Mouse (Mus musculus) heart, embryonic 12.5 days (tissue): ENCODE results near the gene Traip. TPM values are rescaled to one million over a fixed set of nuclear protein-coding genes. Genes with fewer than 3 reads are reported as not detected.

Source experiments
- ATAC-seq: fragments of 200-750 bp; cut with Nextera tagmentation; 2 replicates; pipeline ENCODE4 v1.8.0; 2017; ENCODE audit warnings: moderate TSS enrichment, moderate library complexity; ENCODE audit not compliant: insufficient number of reproducible peaks, low FRiP score
- H3K27ac ChIP-seq: fragments of 300-500 bp; sonication (generic); 2 replicates; pipeline ENCODE4 v1.5.1; 2016; ENCODE audit warnings: mild to moderate bottlenecking, moderate library complexity; ENCODE audit not compliant: poor library complexity, severe bottlenecking
- H3K27me3 ChIP-seq: fragments of 300-500 bp; sonication (generic); replicated peaks from 2 replicates; pipeline ENCODE4 v1.6.1; 2016; ENCODE audit warnings: mild to moderate bottlenecking, moderate library complexity
- H3K36me3 ChIP-seq: fragments of 300-500 bp; sonication (generic); 2 replicates; pipeline ENCODE4 v1.6.1; 2016; ENCODE audit warnings: mild to moderate bottlenecking, moderate library complexity
- H3K4me1 ChIP-seq: fragments of 300-500 bp; sonication (generic); replicated peaks from 2 replicates; pipeline ENCODE4 v1.6.1; 2016; ENCODE audit warnings: mild to moderate bottlenecking
- H3K4me2 ChIP-seq: fragments of 300-500 bp; sonication (generic); 2 replicates; pipeline ENCODE4 v1.6.1; 2016; ENCODE audit warnings: mild to moderate bottlenecking, moderate library complexity
- H3K4me3 ChIP-seq: fragments of 300-500 bp; sonication (generic); 2 replicates; pipeline ENCODE4 v1.5.1; 2016; ENCODE audit warnings: mild to moderate bottlenecking
- H3K9ac ChIP-seq: fragments of 300-500 bp; sonication (generic); 2 replicates; pipeline ENCODE4 v1.6.1; 2016; ENCODE audit warnings: mild to moderate bottlenecking, moderate library complexity
- H3K9me3 ChIP-seq: fragments of 300-500 bp; sonication (generic); replicated peaks from 2 replicates; pipeline ENCODE4 v1.6.1; 2016; ENCODE audit warnings: mild to moderate bottlenecking, moderate library complexity
- WGBS: fragments of 180-500 bp; shearing (Covaris S2); methylation state at CpG from one replicate; pipeline ENCODE4 v1.1.7; 2016; 5-methylcytosine and 5-hydroxymethylcytosine counted together
- polyA plus RNA-seq: library from polyadenylated mRNA; unstranded; fragments of >200 nt; fragmentation: Nextera tagmentation; extraction: Ambion mirVana; gene quantifications from 2 replicates; pipeline ENCODE4 v1.2.1, GENCODE M21; 2016

Traip gene
- polyA plus RNA-seq, 1 experiment from 2014 or later: 12.4 TPM

DNA sequence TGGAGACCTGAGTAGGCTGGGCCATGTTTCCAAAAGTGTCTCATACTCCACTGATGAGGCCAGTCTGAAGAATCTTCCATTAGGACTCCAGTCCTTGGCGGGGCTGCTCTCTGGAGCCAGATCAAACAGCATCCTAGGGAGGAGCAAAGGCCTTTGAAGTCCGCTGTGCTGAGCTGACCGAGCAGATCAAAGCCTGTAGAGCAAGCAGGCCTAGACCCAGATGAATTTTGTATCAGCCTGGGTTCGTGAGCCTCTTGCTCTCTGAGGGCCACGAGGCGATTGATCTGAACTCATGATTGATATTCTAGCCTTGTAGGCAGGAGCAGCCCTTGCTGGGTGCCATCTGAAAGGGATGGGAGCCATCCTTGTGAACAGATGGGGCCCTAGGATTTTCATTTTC, 10.0 kb downstream of the Traip start:
- Histone ChIP-seq H3K27me3 (no peaks in the 10 kb centered on the region), H3K27ac (no peak overlapping the region), H3K4me3 (no peak overlapping the region), H3K9ac (no peak overlapping the region), H3K36me3 (peaks cover 65% of the 10 kb centered on the region), H3K4me2 (no peak overlapping the region), H3K9me3 (no peaks in the 10 kb centered on the region), H3K4me1 (peaks cover 23% of the 10 kb centered on the region)
- ATAC-seq: no peak
- 73% methylated on average over 6 of the region's 6 CpGs for WGBS

DNA sequence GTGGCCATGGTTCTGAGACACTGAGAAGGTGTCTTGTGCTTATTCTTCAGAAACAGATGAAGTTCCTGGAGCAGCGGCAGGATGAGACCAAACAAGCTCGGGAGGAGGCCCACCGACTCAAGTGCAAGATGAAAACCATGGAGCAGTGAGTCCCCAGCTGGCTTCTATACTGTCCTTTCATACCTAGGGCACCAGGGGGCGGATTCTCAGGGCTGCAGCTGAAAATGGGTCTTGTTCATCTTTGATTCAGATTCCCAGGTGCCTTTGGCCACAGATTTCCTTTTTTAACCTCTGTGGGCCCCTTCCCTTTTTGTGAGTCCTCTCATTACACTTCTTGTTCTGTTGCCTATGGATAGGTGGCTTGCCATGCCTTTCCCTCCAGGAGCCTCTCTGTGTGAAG, 11.0 kb downstream of the Traip start:
- no peaks in the 10 kb centered on the region for H3K27me3 ChIP-seq
- H3K27ac ChIP-seq: no peak overlapping the region
- H3K4me1 ChIP-seq: peaks cover 17% of the 10 kb centered on the region
- H3K4me3 ChIP-seq: no peak overlapping the region
- no peak for ATAC-seq
- WGBS: 70% methylated on average over 4 of the region's 4 CpGs
- H3K4me2 ChIP-seq: no peak overlapping the region
- H3K9ac ChIP-seq: no peak overlapping the region
- no peaks in the 10 kb centered on the region for H3K9me3 ChIP-seq
- H3K36me3 ChIP-seq: peaks cover 64% of the 10 kb centered on the region

DNA sequence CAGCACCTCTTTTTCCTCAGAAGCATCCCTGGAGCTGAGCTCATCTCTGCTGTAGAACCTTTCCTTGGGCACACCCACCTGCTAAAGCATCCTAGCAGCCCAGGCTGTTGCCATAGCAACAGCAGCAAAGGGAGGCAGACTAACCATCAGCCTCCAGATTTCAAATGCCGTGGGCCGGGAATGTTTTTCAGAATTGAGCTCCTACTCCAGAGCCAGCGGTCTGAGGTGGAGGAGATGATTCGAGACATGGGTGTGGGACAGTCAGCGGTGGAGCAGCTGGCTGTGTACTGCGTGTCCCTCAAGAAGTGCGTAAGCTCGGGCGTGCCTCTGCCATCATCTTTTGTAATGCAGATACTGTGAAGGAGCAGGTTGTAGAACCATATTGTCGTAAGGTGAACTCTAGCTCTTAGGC, 11.4 kb downstream of the Traip start:
- no peaks in the 10 kb centered on the region for H3K9me3 ChIP-seq
- ATAC-seq: no peak
- H3K4me2 ChIP-seq: no peak overlapping the region
- no peak overlapping the region for H3K4me3 ChIP-seq
- WGBS: 88% methylated on average over 10 of the region's 10 CpGs
- H3K4me1 ChIP-seq: peaks cover 16% of the 10 kb centered on the region
- no peak overlapping the region for H3K9ac ChIP-seq
- no peak overlapping the region for H3K27ac ChIP-seq
- H3K36me3 ChIP-seq: peaks cover 63% of the 10 kb centered on the region
- H3K27me3 ChIP-seq: no peaks in the 10 kb centered on the region

DNA sequence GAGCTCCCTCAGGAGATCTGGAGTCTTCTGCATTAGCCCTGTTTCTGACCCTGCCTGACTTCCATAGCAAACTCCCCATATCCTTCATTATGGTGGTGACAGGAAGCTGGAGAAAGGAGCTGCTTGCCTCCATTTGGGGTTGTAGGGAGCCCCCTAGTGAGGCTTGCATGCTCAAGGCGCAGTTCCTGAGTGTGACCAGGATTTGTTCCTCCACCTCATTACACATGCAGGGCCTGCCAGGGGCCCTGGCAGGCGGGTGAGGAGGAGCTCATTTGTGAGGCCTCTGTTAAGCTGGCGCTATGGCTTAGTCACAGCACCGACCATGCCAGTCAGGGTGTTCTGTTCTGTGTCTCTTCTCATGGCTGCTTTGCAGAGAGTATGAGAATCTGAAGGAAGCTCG, 11.9 kb downstream of the Traip start:
- Histone ChIP-seq H3K27ac (no peak overlapping the region), H3K36me3 (peaks cover 58% of the 10 kb centered on the region)

DNA sequence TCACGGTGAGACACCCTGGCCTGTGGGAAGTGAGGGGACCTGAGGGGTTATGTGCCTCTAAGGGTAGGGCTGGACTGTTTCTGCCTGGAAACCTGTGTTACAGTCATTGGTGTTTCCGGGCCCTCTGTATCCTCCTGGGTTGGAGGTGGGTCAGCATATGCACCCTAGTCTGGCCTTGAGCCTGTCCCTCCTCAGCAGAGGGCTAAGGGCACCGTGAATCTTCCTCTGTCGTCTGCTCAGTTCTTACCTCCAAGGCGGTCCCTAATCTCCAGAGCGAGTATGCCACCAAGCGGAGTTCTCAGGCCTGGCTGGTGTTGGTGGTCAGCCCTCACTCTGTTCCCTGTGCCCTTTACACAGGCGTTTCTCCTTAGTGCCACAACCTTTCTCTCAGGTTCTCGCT, 13.0 kb downstream of the Traip start:
- Histone ChIP-seq H3K36me3 (peaks cover 48% of the 10 kb centered on the region), H3K9me3 (no peaks in the 10 kb centered on the region), H3K27me3 (no peaks in the 10 kb centered on the region), H3K4me3 (no peak overlapping the region), H3K4me1 (peaks cover 16% of the 10 kb centered on the region), H3K27ac (no peak overlapping the region), H3K9ac (no peak overlapping the region), H3K4me2 (no peak overlapping the region)
- no peak for ATAC-seq
- whole genome bisulfite sequencing: 90% methylated on average over 9 of the region's 9 CpGs

More for the DNA sequence above, 11.9 kb downstream of the Traip start:
- ATAC-seq: peak; percentile 19; the same call in 1 of the 2 replicates
- Histone ChIP-seq H3K4me2 (no peak overlapping the region), H3K4me3 (no peak overlapping the region), H3K9ac (0 out of 2 replicates have a peak overlapping the region, but pooled peaks have one; percentile 36), H3K9me3 (no peaks in the 10 kb centered on the region), H3K27me3 (no peaks in the 10 kb centered on the region), H3K4me1 (peaks cover 16% of the 10 kb centered on the region)
- 58% methylated on average over 5 of the region's 5 CpGs for WGBS

DNA sequence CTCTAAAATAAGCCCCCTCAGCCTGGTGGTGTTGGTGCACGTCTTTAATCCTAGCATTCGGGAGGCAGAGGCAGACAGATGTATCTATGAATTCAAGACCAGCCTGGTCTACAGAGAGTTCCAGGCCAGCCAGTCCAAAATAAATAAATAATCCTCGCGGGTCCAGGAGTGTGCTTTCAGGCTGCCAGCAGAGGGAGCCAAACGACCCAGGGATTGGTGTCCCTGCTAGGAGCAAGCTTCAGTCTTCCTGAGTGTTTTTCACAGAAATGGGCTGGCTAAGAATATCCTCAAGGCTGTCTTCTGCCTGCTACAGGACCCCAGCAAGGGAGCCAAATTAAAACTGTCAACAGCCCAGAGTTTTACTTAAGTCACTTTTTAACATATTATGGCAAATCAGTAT, 13.8 kb downstream of the Traip start:
- H3K27me3 ChIP-seq: no peaks in the 10 kb centered on the region
- H3K27ac ChIP-seq: peak overlapping the region; percentile 81
- peak overlapping the region; percentile 33; the same call in 1 of the 2 replicates for H3K4me2 ChIP-seq
- peak overlapping the region; percentile 28; the same call in 1 of the 2 replicates for H3K9ac ChIP-seq
- peaks cover 16% of the 10 kb centered on the region for H3K4me1 ChIP-seq
- peak; percentile 63 for ATAC-seq
- WGBS: 16% methylated on average over 5 of the region's 5 CpGs
- H3K36me3 ChIP-seq: peaks cover 47% of the 10 kb centered on the region
- no peaks in the 10 kb centered on the region for H3K9me3 ChIP-seq
- H3K4me3 ChIP-seq: no peak overlapping the region

DNA sequence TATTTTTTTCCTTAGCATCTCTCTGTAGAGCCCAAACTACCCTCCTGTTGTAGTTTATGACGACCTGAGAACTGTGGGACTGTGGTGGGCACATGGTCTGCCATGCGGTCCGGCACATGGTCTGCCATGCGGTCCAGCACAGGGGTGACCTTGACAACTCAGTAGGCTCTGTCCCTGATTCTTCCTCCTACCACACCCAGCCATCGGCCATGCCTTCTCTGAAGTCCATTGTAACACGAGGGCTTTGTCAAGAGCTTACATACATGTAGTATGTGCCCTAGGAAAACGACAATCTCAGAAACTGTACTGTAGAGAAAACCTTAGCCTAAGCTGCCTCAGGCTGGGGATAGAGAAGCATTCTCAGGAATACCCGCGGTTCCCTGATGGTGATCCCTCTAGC, 14.7 kb downstream of the Traip start:
- no peaks in the 10 kb centered on the region for H3K27me3 ChIP-seq
- H3K9me3 ChIP-seq: no peaks in the 10 kb centered on the region
- H3K27ac ChIP-seq: 0 out of 2 replicates have a peak overlapping the region, but pooled peaks have one; percentile 0
- no peak overlapping the region for H3K9ac ChIP-seq
- H3K4me1 ChIP-seq: peaks cover 16% of the 10 kb centered on the region
- 87% methylated on average over 9 of the region's 9 CpGs for WGBS
- no peak overlapping the region for H3K4me3 ChIP-seq
- ATAC-seq: no peak
- peaks cover 46% of the 10 kb centered on the region for H3K36me3 ChIP-seq
- no peak overlapping the region for H3K4me2 ChIP-seq

DNA sequence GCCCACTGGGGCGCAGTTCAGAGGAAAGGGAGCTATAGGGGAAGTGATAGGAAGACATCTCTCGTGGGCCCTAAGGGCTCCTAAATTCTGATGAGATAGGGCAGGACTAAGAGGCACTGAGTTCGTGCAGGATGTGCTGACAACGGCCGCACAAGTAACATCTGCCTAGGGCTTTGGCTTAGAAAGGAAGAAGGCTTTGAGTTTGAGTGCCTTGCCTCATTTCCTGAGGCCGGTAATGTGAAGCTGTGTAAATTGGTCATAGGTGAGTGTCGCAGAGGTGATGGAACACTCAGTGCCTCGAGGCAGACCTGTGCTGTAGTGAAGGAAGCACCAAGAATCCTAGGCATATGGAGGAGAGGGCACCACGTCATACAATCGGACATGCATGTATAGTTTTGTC, 16.7 kb downstream of the Traip start:
- Histone ChIP-seq H3K36me3 (peaks cover 39% of the 10 kb centered on the region), H3K9ac (no peak overlapping the region), H3K4me1 (peaks cover 23% of the 10 kb centered on the region), H3K27me3 (no peaks in the 10 kb centered on the region), H3K27ac (no peak overlapping the region), H3K4me3 (no peak overlapping the region), H3K4me2 (no peak overlapping the region), H3K9me3 (no peaks in the 10 kb centered on the region)
- 82% methylated on average over 10 of the region's 10 CpGs for WGBS
- no peak for ATAC-seq

DNA sequence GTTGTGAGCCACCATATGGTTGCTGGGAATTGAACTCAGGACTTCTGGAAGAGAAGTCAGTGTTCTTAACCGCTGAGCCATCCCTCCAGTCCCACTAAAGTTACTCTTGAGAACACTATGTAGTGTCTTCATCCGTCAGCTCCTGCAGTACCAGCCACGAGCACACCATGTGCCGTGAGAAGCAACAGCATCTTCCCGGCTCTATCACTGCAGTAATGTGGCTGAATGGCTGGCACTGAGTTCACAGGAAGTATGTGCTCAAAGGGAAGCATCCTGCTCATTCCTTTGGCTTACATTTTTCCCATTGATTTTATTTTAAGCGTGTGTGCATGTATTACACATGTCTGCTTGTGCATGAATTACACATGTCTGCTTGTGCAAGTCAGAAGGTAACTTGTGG, 17.5 kb downstream of the Traip start:
- Histone ChIP-seq H3K27ac (no peak overlapping the region), H3K9ac (no peak overlapping the region), H3K27me3 (no peaks in the 10 kb centered on the region), H3K4me1 (peaks cover 25% of the 10 kb centered on the region), H3K36me3 (peaks cover 31% of the 10 kb centered on the region), H3K9me3 (no peaks in the 10 kb centered on the region), H3K4me2 (no peak overlapping the region), H3K4me3 (no peak overlapping the region)
- no peak for ATAC-seq
- WGBS: 78% methylated on average over 6 of the region's 6 CpGs

DNA sequence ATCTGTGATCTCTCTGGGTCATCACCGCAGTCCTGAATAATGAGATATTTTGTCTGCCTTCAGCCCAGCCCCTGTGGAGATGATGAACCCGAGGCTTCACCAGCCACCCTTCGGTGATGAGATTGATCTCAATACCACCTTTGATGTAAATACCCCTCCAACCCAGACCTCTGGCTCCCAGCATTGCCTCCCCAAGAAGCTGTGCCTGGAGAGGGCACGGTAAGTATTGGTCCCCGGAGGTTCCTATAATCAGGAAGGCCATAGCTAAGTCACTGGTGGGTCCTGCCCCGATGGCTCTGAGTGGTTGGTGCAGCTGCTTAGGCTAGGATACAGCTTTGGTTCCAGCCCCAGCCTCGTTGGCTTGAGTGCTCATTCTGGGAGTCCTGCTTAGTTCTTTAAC, 18.6 kb downstream of the Traip start:
- 87% methylated on average over 7 of the region's 7 CpGs for WGBS
- peaks cover 25% of the 10 kb centered on the region for H3K36me3 ChIP-seq

DNA sequence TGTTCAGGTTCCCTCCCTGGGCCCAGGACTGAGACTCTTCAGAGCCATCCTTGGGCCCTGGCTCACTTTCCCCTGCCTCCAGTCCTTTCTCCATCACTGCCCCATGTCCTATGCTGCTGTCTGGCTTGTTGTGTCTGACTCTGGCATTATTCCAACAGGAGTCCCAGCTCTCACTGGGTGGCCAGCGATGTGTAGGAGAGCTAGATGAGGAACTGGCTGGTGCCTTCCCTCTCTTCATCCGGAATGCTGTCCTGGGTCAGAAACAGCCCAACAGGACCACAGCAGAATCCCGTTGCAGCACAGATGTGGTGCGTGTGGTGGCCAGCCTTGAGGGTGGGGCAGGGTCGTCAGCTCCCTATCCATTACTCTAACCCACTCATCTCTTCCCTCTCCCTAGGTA, 20.4 kb downstream of the Traip start:
- peaks cover 25% of the 10 kb centered on the region for H3K36me3 ChIP-seq
- H3K27me3 ChIP-seq: no peaks in the 10 kb centered on the region
- WGBS: 92% methylated on average over 5 of the region's 5 CpGs
- ATAC-seq: no peak
- no peak overlapping the region for H3K27ac ChIP-seq
- H3K4me3 ChIP-seq: no peak overlapping the region
- H3K9me3 ChIP-seq: no peaks in the 10 kb centered on the region
- H3K9ac ChIP-seq: no peak overlapping the region
- no peak overlapping the region for H3K4me2 ChIP-seq
- H3K4me1 ChIP-seq: peaks cover 33% of the 10 kb centered on the region

More for the DNA sequence above, 18.6 kb downstream of the Traip start:
- H3K4me3 ChIP-seq: no peak overlapping the region
- H3K27ac ChIP-seq: no peak overlapping the region
- peaks cover 31% of the 10 kb centered on the region for H3K4me1 ChIP-seq
- no peaks in the 10 kb centered on the region for H3K9me3 ChIP-seq
- no peak overlapping the region for H3K9ac ChIP-seq
- ATAC-seq: no peak
- no peaks in the 10 kb centered on the region for H3K27me3 ChIP-seq
- H3K4me2 ChIP-seq: no peak overlapping the region
